Mouse (Mus musculus) hematopoietic stem cell, adult 5-6 weeks (primary cell): ENCODE measurements at regions not wholly inside any gene's neighbourhood (a gene's known extent, or its start where the extent isn't known, plus 50 kb on each side); places are given as distances from the start of the nearest gene placed in this dataset.
"Not testable (repeated sequence)": the region's sequence is repeated elsewhere in the genome, so short reads cannot be mapped to it uniquely, and the experiment has no call there.

Source experiments
- ATAC-seq, 2 experiments: fragments of 125-278 bp in 1 of 2; replicated peaks in 1 of 2; 2 replicates each; pipeline ENCODE4 v1.8.0; 2016 to 2017; ENCODE audit warnings: inconsistent platforms in 2 of 2, mild to moderate bottlenecking in 2 of 2, moderate number of reproducible peaks in 2 of 2, low read depth in 1 of 2, moderate TSS enrichment in 1 of 2; ENCODE audit not compliant: low FRiP score in 2 of 2, poor library complexity in 2 of 2, severe bottlenecking in 2 of 2, insufficient read depth in 1 of 2, low TSS enrichment in 1 of 2

GRCm38 (mm10) chr1:64463715-64464290, 68.6 kb upstream of the Creb1 start:
- no peak for ATAC-seq

GRCm38 (mm10) chr1:64461616-64462015, 70.8 kb upstream of the Creb1 start:
- not testable (repeated sequence) for ATAC-seq

- ATAC-seq, result no peak
Observed at GRCm38 (mm10) chr1:64457872-64458271, 74.6 kb upstream of the Creb1 start.

- no peak for ATAC-seq
Observed at GRCm38 (mm10) chr1:64449141-64449540, 83.3 kb upstream of the Creb1 start.

- peak; percentile 59 to 68; a peak in 2 of 4 replicates for ATAC-seq
Observed at GRCm38 (mm10) chr1:64448090-64448489, 84.4 kb upstream of the Creb1 start.

GRCm38 (mm10) chr1:64446492-64446891, 86.0 kb upstream of the Creb1 start:
- ATAC-seq, result no peak

- peak; percentile 74 to 81 for ATAC-seq
Observed at GRCm38 (mm10) chr1:64445919-64446318, 86.5 kb upstream of the Creb1 start.

- no peak for ATAC-seq
Observed at GRCm38 (mm10) chr1:64443436-64443835, 89.0 kb upstream of the Creb1 start.

GRCm38 (mm10) chr1:64442179-64442874, 90.1 kb upstream of the Creb1 start:
- ATAC-seq, result no peak

- ATAC-seq, result no peak
Observed at GRCm38 (mm10) chr1:64423256-64423655, 109.2 kb upstream of the Creb1 start.

GRCm38 (mm10) chr1:64418567-64418966, 113.9 kb upstream of the Creb1 start:
- no peak for ATAC-seq

GRCm38 (mm10) chr1:64415906-64416305, 116.5 kb upstream of the Creb1 start:
- no peak for ATAC-seq

GRCm38 (mm10) chr1:64413181-64413560, 119.3 kb upstream of the Creb1 start:
- ATAC-seq, result no peak

GRCm38 (mm10) chr1:64412481-64413180, 119.8 kb upstream of the Creb1 start:
- no peak for ATAC-seq

- no peak for ATAC-seq
Observed at GRCm38 (mm10) chr1:64411851-64412480, 120.5 kb upstream of the Creb1 start.

- no peak for ATAC-seq
Observed at GRCm38 (mm10) chr1:64408807-64409582, 123.5 kb upstream of the Creb1 start.

- no peak for ATAC-seq
Observed at GRCm38 (mm10) chr1:64391525-64391924, 140.9 kb upstream of the Creb1 start.
